Mouse (Mus musculus) spleen, postnatal 10 days (tissue): ENCODE data around the gene Tle4.
"Not testable (repeated sequence)": the region's sequence is repeated elsewhere in the genome, so short reads cannot be mapped to it uniquely, and the experiment has no call there.

ENCODE experiments used
- DNase-seq, 2 experiments: peaks; one replicate each; pipeline ENCODE4 v3.0.0; 2021 to 2022; ENCODE audit warnings: low spot score in 2 of 2

The Tle4 gene

DNA sequence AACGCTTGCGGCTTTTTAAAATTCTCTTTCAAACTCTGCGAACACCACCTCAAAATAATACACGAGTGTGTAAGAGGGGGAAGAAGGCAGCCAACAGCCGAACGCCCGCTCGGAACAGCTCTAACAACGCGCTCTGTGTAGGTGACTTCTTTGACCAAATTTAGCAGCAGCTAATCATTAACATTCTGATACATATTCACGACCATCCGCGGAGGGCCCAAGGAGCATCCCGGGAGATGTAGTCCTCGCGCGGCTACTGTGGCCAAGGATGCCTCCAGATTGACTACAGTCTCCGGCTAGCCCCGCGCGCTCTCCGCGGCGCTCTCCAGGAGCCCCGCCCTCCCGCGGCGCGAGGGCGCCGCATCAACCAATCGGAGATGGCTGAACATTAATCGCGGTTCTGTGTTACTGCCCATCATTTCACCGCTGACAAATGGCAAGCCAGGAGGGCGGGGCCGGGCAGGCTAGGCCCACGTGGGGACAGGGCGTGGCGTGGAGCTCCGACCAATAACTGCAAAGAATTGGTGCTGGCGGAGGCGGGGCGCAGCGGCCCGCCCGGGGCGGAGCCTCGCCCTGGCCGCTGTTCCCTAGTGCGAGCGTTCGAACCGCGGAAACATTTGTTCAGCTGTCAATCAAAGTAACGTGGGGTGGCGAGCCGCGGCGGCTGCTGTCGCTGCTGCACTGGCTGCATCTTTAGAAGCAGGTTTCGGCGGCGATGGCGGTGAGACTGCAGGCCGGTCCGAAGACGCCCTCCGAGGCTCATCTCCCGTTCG is at the start of gene Tle4:
Gene Tle4, minus strand, starts transcription at position 135 of the 773 bp plus-strand sequence.
- peak; percentile 100 for DNase-seq

DNA sequence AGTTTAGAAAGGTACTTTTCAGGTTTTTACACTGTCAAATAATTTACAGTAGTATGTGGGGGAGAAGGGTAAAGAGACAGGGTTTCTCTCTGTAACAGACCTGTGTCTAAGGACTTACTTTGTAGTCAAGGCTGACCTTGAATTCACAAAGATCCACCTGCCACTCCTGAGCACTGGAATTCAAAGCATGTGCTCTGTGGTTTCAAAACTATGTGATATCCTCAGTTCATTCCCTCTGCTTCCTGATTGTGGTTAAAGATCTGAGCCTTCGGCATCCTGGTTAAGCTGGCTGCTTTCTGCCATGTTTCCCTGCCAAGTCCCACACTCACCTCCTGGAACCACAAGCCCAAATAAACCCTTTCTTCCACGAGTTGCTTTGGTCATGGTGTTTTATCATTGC is 47.8 kb upstream of the Tle4 start:
- DNase-seq = no peak

DNA sequence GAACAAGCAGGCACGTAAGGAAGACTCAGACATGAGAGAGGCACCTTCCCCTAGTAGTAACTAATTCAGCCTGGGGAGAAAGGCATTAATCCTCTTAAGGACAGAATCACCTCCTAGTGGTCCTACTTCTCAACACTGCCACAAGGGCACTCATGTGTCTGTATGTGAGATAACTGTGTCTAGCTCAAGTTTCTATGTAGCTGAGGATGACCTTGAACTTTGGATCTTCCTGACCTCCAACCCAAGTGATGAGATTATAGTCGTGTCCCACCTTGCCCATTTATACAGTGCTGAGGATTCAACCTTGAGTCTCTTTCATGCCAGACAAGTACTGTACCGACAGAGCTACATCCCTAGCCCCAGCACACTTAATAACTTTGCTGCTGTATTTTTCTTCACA is 46.9 kb upstream of the Tle4 start:
- DNase-seq = no peak

GRCm38 (mm10) chr19:14643091-14643490 is 45.2 kb upstream of the Tle4 start:
- not testable (repeated sequence) for DNase-seq

DNA sequence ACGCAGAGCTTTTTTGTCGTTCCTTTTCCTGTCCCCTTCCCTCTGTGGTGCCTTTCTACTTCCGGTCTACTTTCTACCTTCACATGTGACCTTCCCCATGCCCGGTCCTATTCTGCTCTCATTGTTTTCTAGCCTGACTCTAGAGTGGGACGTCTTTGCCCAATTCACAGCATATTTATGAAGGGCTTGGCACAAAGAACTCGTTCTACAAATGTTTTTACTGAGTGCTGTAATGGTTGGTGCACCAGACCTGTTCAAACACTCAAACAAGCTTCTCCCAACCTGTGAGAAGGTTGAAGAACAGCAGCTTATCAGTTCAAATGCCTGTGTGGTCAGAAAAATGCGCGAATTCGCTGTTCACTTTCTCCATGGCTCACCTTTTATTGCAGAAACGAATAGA is 44.8 kb upstream of the Tle4 start:
- DNase-seq = no peak

DNA sequence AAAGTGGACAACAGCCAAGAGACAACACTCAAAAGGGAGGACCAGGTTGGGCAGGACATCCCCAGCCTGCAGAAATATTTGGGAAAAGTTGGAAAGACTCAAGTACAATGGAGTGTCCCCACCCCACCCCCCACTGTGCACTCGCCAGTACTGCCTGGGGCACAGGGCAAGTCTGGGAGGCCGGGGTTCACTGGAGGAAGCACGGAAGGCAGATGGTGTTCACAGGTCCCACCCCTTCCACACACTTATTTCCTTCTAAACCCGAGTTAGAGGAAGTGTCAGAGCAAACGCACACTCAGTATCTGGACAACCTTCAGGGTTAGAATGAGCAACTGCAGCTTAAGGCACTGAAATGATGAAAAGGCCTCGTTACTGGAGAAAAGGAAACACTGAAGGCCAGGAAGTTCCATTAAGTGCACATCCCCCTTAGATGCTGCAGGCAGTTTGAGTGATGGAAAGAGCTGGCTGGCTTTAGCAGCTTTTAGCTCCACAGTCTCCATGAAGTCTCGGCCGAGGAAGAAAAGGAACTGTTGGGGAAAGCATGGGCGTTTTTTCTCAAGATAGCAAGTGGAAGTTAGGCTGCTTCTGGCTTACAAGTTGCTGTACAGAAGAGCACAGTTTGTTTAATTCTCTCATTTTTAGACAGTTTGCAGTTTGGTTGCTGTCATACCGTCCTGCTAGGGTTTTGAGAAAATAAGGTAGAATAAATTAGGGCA is 37.5 kb upstream of the Tle4 start:
- peak in 1 of 2 experiments; percentile 18 for DNase-seq

DNA sequence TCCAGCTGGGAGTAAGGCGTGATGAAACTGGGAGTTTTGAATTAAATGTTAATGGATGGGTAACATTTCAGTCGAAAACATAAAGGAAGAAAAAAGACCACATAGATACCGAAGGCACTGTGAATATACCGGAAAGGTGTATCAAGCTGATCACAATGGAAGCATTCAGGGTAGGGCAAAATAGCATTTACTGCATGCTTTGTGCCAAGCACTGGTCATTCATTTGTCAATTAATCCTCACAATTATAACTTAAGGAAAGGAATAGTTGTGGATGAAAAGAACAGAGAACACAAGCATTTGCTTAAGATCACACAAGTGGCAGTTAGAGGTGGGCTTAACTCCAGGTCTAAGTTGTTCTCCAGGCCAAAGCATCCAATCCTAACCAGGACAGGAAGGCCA is 25.5 kb upstream of the Tle4 start:
- no peak for DNase-seq

GRCm38 (mm10) chr19:14620534-14620933 is 22.7 kb upstream of the Tle4 start:
- no peak for DNase-seq

- DNase-seq = no peak
Observed at GRCm38 (mm10) chr19:14619814-14620213, 22.0 kb upstream of the Tle4 start.

GRCm38 (mm10) chr19:14614816-14615215 is 17.0 kb upstream of the Tle4 start:
- no peak for DNase-seq

DNA sequence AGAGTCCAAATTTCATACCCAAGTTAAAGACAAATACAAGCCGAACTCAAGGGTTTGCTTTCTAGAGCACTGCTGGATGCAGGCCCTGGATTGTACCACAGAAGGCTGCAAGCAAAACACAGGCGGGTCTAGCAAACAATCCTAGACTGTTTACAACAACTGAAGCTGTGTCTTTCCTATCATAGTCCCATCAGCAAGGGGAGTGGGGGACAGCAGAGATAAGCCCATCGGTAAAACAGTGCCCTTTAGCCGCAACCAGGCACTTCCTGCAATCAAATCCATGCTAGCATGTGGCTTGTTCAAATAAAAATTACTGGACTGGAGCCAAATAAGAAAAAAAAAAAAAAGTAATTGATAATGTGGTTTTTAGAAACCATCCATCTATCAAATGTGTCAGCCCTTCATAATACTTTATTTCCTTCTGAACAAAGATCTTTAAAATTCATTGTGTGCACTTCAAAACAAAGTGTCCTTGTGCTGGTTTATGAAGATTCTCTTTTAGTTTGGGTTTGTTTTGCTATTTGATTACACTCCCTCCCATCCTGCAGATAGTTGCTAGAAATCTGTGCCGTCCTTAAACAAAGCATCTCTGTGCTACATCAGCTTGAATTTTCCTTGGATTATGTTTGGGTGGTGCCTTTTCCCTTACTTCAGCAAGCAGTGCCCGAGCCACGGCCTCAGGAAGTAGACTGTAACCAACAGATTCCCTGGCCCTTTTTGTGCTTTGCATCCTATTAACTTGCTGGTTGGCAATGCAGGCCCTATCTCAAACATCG is 12.9 kb upstream of the Tle4 start:
- no peak for DNase-seq

DNA sequence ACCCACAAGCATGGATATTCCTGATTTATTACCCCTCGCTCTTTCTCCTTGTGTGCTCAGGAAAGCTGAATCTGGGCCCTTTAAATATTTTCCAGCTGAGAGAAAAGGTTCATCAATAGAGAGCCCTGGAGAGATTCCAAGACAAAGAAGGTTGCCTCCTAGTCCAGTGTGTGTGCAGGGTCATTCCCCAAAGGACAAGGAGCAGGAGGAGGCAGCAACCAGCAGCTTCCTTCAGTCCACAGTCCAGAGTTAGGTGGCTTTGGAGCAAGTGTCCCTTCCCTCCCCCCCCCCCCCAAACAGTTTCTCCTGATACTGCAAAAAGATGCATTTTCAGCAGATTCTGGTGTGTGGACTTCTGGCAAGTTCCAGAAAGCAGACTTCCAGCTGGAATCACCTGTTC is 3.0 kb upstream of the Tle4 start:
- DNase-seq = no peak

GRCm38 (mm10) chr19:14600354-14600753 is 2.5 kb upstream of the Tle4 start:
- no peak for DNase-seq

- DNase-seq = no peak
Observed at GRCm38 (mm10) chr19:14599851-14600251, 2.0 kb upstream of the Tle4 start.

GRCm38 (mm10) chr19:14598690-14599288 is 938 bp upstream of the Tle4 start:
- DNase-seq = no peak

DNA sequence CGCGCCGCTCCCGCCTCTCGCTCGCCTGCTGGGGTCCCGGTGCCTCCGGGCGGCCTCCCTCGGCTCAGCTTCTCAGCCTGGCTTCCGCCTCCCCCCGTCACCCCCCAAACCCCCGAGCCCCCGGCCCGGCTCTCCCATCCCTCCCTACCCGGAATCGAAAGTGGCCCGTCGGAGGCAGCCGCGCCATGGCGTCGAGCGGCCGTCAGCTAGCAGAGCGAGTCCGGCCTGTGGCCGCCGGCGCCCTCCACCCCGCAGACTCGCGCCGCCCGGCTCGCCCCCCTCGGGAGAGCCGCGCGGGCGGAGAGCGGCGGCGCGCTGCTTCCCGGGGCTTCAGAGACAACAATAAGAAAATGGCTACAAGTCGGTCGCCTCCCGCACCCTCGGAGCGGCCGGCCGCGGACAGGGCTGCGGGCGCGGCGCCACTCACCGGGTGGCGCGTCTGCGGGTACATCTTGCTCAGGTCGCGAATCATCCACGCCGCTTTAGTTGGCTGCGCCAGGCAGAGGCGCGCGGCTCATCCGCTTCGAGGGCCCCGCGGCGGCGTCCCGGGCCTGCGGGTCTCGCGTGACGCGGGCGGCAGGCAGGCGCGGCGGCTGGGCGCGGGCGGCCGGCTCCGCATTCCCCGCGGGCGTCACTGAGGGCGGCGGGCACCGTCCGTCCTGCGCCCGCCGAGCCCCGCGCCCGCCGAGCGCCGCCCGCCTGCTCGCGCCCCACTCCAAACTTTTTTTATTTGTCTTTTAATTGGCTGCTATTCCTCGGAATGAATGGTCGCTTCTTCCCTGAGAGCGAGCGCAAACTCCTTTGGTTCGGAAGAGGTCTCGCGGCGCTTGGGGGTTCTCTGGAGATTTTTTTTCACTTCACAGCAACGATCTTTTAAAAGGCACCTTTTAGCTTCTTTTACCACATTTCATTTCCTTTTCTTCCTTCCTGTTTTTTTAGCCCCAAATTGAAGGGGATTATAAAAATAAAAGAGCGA is 622 bp downstream of the Tle4 start:
- DNase-seq = peak; percentile 64 to 75

- no peak for DNase-seq
Observed at GRCm38 (mm10) chr19:14596358-14596940, 1.4 kb downstream of the Tle4 start.

DNA sequence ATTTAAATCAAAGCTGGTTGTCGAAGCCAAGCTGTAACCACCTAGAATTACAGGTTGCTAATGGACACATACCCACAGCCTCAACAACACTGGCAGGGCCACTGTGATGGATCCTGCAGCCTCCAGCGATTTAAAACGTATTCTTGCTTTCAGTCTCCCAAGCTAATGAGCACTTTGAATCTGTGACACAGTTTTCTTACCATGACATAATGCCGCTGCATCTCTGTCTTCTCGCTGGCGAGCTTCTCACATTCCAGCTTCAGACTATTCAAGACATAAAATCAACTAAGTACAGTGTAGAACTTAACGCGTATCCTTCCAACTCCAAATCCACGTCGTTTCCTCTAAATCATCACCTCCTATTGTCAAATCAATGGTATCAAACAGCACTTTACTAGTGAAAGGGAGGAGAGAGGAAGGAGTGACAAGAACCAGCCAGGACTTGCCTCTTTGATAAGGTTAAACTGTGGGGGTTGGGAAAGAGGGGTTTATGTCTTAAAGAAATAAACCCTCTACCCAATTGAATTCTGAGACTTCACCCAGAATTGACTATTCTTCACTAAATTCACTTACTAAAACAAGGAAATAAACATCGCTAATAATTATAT is 2.4 kb downstream of the Tle4 start:
- no peak for DNase-seq

- no peak for DNase-seq
Observed at GRCm38 (mm10) chr19:14594537-14594936, 3.3 kb downstream of the Tle4 start.
